Mouse (Mus musculus) midbrain, embryonic 10.5 days (tissue): ENCODE measurements at regions not wholly inside any gene's neighbourhood (a gene's known extent, or its start where the extent isn't known, plus 50 kb on each side); places are given as distances from the start of the nearest gene placed in this dataset.

Experiments
- DNase-seq: peaks from one replicate; pipeline ENCODE4 v3.0.0-alpha.2; 2017; ENCODE audit warnings: low spot score
- H3K27ac ChIP-seq: fragments of 300-500 bp; sonication (generic); replicated peaks from 2 replicates; pipeline ENCODE4 v1.5.1; 2016; ENCODE audit warnings: mild to moderate bottlenecking
- H3K27me3 ChIP-seq: fragments of 300-500 bp; sonication (generic); 2 replicates; pipeline ENCODE4 v1.6.1; 2016; ENCODE audit warnings: low read depth, mild to moderate bottlenecking; ENCODE audit not compliant: poor library complexity, severe bottlenecking
- H3K36me3 ChIP-seq: fragments of 300-500 bp; sonication (generic); 2 replicates; pipeline ENCODE4 v1.6.1; 2016; ENCODE audit warnings: mild to moderate bottlenecking, moderate library complexity
- H3K4me1 ChIP-seq: fragments of 300-500 bp; sonication (generic); 2 replicates; pipeline ENCODE4 v1.6.1; 2016
- H3K4me3 ChIP-seq: fragments of 300-500 bp; sonication (generic); 2 replicates; pipeline ENCODE4 v1.5.1; 2016; ENCODE audit warnings: mild to moderate bottlenecking, moderate library complexity
- H3K9me3 ChIP-seq: fragments of 300-500 bp; sonication (generic); replicated peaks from 2 replicates; pipeline ENCODE4 v1.6.1; 2016; ENCODE audit warnings: mild to moderate bottlenecking
- WGBS: fragments of 180-500 bp; shearing (Covaris S2); methylation state at CpG from one replicate; pipeline ENCODE4 v1.1.7; 2016; 5-methylcytosine and 5-hydroxymethylcytosine counted together

- WGBS: 83% methylated on average over 1 of the region's 1 CpGs
- no peak overlapping the region for H3K27ac ChIP-seq
- no peaks in the 10 kb centered on the region for H3K27me3 ChIP-seq
- H3K9me3 ChIP-seq: no peaks in the 10 kb centered on the region
- H3K4me3 ChIP-seq: no peak overlapping the region
- H3K36me3 ChIP-seq: no peaks in the 10 kb centered on the region
- peaks cover 17% of the 10 kb centered on the region for H3K4me1 ChIP-seq
- DNase-seq: no peak
Measured at GRCm38 (mm10) chr14:97557888-97558287, 611.7 kb downstream of the Dach1 start.

- Histone ChIP-seq H3K27ac (no peak overlapping the region), H3K4me3 (no peak overlapping the region), H3K36me3 (no peaks in the 10 kb centered on the region), H3K27me3 (no peaks in the 10 kb centered on the region), H3K4me1 (no peaks in the 10 kb centered on the region), H3K9me3 (no peaks in the 10 kb centered on the region)
- WGBS: 82% methylated on average over 4 of the region's 4 CpGs
- DNase-seq: no peak
Measured at GRCm38 (mm10) chr14:97546276-97546675, 623.3 kb downstream of the Dach1 start.

- H3K36me3 ChIP-seq: no peaks in the 10 kb centered on the region
- 67% methylated on average over 6 of the region's 6 CpGs for WGBS
- no peaks in the 10 kb centered on the region for H3K4me1 ChIP-seq
- no peaks in the 10 kb centered on the region for H3K9me3 ChIP-seq
- no peak overlapping the region for H3K4me3 ChIP-seq
- no peak for DNase-seq
- H3K27ac ChIP-seq: no peak overlapping the region
- H3K27me3 ChIP-seq: no peaks in the 10 kb centered on the region
Measured at GRCm38 (mm10) chr14:97544307-97544706, 625.3 kb downstream of the Dach1 start.

GRCm38 (mm10) chr14:97537012-97537411, 632.6 kb downstream of the Dach1 start:
- Histone ChIP-seq H3K27ac (no peak overlapping the region), H3K4me1 (no peaks in the 10 kb centered on the region), H3K9me3 (no peaks in the 10 kb centered on the region; the same call in 1 of the 2 replicates), H3K4me3 (no peak overlapping the region), H3K27me3 (no peaks in the 10 kb centered on the region), H3K36me3 (no peaks in the 10 kb centered on the region)
- WGBS: 92% methylated on average over 5 of the region's 5 CpGs
- no peak for DNase-seq

- Histone ChIP-seq H3K4me1 (peaks cover 4% of the 10 kb centered on the region; the same call in 1 of the 2 replicates), H3K9me3 (no peaks in the 10 kb centered on the region), H3K27ac (no peak overlapping the region), H3K4me3 (no peak overlapping the region), H3K36me3 (no peaks in the 10 kb centered on the region), H3K27me3 (no peaks in the 10 kb centered on the region)
- no peak for DNase-seq
- 46% methylated on average over 1 of the region's 1 CpGs for WGBS
Measured at GRCm38 (mm10) chr14:97511318-97511717, 658.2 kb downstream of the Dach1 start.

- H3K27ac ChIP-seq: no peak overlapping the region
- no peak overlapping the region for H3K4me3 ChIP-seq
- H3K4me1 ChIP-seq: no peaks in the 10 kb centered on the region
- DNase-seq: no peak
- WGBS: 93% methylated on average over 10 of the region's 10 CpGs
- H3K27me3 ChIP-seq: no peaks in the 10 kb centered on the region
- H3K9me3 ChIP-seq: no peaks in the 10 kb centered on the region
- no peaks in the 10 kb centered on the region for H3K36me3 ChIP-seq
Measured at GRCm38 (mm10) chr14:97489427-97490347, 679.9 kb downstream of the Dach1 start.

GRCm38 (mm10) chr14:97478236-97478635, 691.3 kb downstream of the Dach1 start:
- DNase-seq: no peak
- WGBS: 84% methylated on average over 5 of the region's 5 CpGs
- no peak overlapping the region for H3K27ac ChIP-seq

GRCm38 (mm10) chr14:97450525-97451235, 718.9 kb downstream of the Dach1 start:
- no peaks in the 10 kb centered on the region for H3K9me3 ChIP-seq
- 85% methylated on average over 7 of the region's 7 CpGs for WGBS
- H3K27ac ChIP-seq: no peak overlapping the region
- H3K4me1 ChIP-seq: no peaks in the 10 kb centered on the region
- H3K27me3 ChIP-seq: no peaks in the 10 kb centered on the region
- no peaks in the 10 kb centered on the region for H3K36me3 ChIP-seq
- no peak for DNase-seq
- no peak overlapping the region for H3K4me3 ChIP-seq

More at GRCm38 (mm10) chr14:97478236-97478635, 691.3 kb downstream of the Dach1 start:
- Histone ChIP-seq H3K9me3 (no peaks in the 10 kb centered on the region), H3K4me3 (no peak overlapping the region), H3K4me1 (no peaks in the 10 kb centered on the region), H3K36me3 (no peaks in the 10 kb centered on the region), H3K27me3 (no peaks in the 10 kb centered on the region)

GRCm38 (mm10) chr14:97448617-97449016, 720.9 kb downstream of the Dach1 start:
- DNase-seq: no peak
- Histone ChIP-seq H3K27me3 (no peaks in the 10 kb centered on the region), H3K27ac (no peak overlapping the region), H3K9me3 (no peaks in the 10 kb centered on the region), H3K4me1 (no peaks in the 10 kb centered on the region), H3K4me3 (no peak overlapping the region), H3K36me3 (no peaks in the 10 kb centered on the region)
- 94% methylated on average over 2 of the region's 2 CpGs for WGBS

- Histone ChIP-seq H3K27ac (no peak overlapping the region), H3K36me3 (no peaks in the 10 kb centered on the region), H3K4me3 (no peak overlapping the region), H3K9me3 (no peaks in the 10 kb centered on the region), H3K27me3 (no peaks in the 10 kb centered on the region), H3K4me1 (no peaks in the 10 kb centered on the region)
- no peak for DNase-seq
- WGBS: 89% methylated on average over 1 of the region's 1 CpGs
Measured at GRCm38 (mm10) chr14:97446793-97447192, 722.8 kb downstream of the Dach1 start.

GRCm38 (mm10) chr14:97440326-97440725, 729.2 kb downstream of the Dach1 start:
- WGBS: 87% methylated on average over 6 of the region's 6 CpGs
- Histone ChIP-seq H3K4me3 (no peak overlapping the region), H3K9me3 (no peaks in the 10 kb centered on the region), H3K4me1 (no peaks in the 10 kb centered on the region), H3K36me3 (no peaks in the 10 kb centered on the region), H3K27ac (no peak overlapping the region), H3K27me3 (no peaks in the 10 kb centered on the region)
- DNase-seq: no peak

GRCm38 (mm10) chr14:97435453-97436233, 733.9 kb downstream of the Dach1 start:
- no peak for DNase-seq
- 78% methylated on average over 4 of the region's 4 CpGs for WGBS

More at GRCm38 (mm10) chr14:97435453-97436233, 733.9 kb downstream of the Dach1 start:
- no peak overlapping the region for H3K27ac ChIP-seq
- no peaks in the 10 kb centered on the region for H3K9me3 ChIP-seq
- H3K36me3 ChIP-seq: no peaks in the 10 kb centered on the region
- no peak overlapping the region for H3K4me3 ChIP-seq
- no peaks in the 10 kb centered on the region for H3K4me1 ChIP-seq
- H3K27me3 ChIP-seq: no peaks in the 10 kb centered on the region
